Mouse (Mus musculus): Measurements from ENCODE around the gene Kras.

Gene Kras

GRCm38 (mm10) chr6:145250185-145250791 is at the start of gene Kras:
Gene Kras, minus strand, starts transcription at chr6:145250239.
- peak; percentile 92 for DNase-seq (ENCODE audit: low spot score in 2 of 2)

- no peak for DNase-seq (ENCODE audit: low spot score in 2 of 2)
Measured at GRCm38 (mm10) chr6:145297626-145298025, 47.6 kb upstream of the Kras start.

- DNase-seq (ENCODE audit: low spot score in 2 of 2): no peak
Measured at GRCm38 (mm10) chr6:145296979-145297378, 46.9 kb upstream of the Kras start.

- no peak for DNase-seq (ENCODE audit: low spot score in 2 of 2)
Measured at GRCm38 (mm10) chr6:145295171-145295570, 45.1 kb upstream of the Kras start.

GRCm38 (mm10) chr6:145293156-145293555 is 43.1 kb upstream of the Kras start:
- DNase-seq (ENCODE audit: low spot score in 2 of 2): no peak

- DNase-seq (ENCODE audit: low spot score in 2 of 2): peak; percentile 32 to 45
Measured at GRCm38 (mm10) chr6:145291383-145292289, 41.6 kb upstream of the Kras start.

GRCm38 (mm10) chr6:145285656-145286055 is 35.6 kb upstream of the Kras start:
- no peak for DNase-seq (ENCODE audit: low spot score in 2 of 2)

GRCm38 (mm10) chr6:145284286-145284685 is 34.2 kb upstream of the Kras start:
- no peak for DNase-seq (ENCODE audit: low spot score in 2 of 2)

- DNase-seq (ENCODE audit: low spot score in 2 of 2): no peak
Measured at GRCm38 (mm10) chr6:145277138-145277763, 27.2 kb upstream of the Kras start.

- peak; percentile 66 to 79 for DNase-seq (ENCODE audit: low spot score in 2 of 2)
Measured at GRCm38 (mm10) chr6:145276265-145276780, 26.3 kb upstream of the Kras start.

- no peak for DNase-seq (ENCODE audit: low spot score in 2 of 2)
Measured at GRCm38 (mm10) chr6:145275586-145276219, 25.7 kb upstream of the Kras start.

- DNase-seq (ENCODE audit: low spot score in 2 of 2): peak in 1 of 2 experiments; percentile 18
Measured at GRCm38 (mm10) chr6:145273971-145274620, 24.1 kb upstream of the Kras start.

GRCm38 (mm10) chr6:145272142-145272937 is 22.3 kb upstream of the Kras start:
- no peak for DNase-seq (ENCODE audit: low spot score in 2 of 2)

GRCm38 (mm10) chr6:145269313-145269845 is 19.3 kb upstream of the Kras start:
- no peak for DNase-seq (ENCODE audit: low spot score in 2 of 2)

GRCm38 (mm10) chr6:145267692-145268091 is 17.7 kb upstream of the Kras start:
- DNase-seq (ENCODE audit: low spot score in 2 of 2): no peak

GRCm38 (mm10) chr6:145262314-145262713 is 12.3 kb upstream of the Kras start:
- no peak for DNase-seq (ENCODE audit: low spot score in 2 of 2)

- DNase-seq (ENCODE audit: low spot score in 2 of 2): peak in 1 of 2 experiments; percentile 36
Measured at GRCm38 (mm10) chr6:145256701-145257073, 6.6 kb upstream of the Kras start.

- DNase-seq (ENCODE audit: low spot score in 2 of 2): peak; percentile 48 to 61
Measured at GRCm38 (mm10) chr6:145255952-145256700, 6.1 kb upstream of the Kras start.

- peak; percentile 6 to 7 for DNase-seq (ENCODE audit: low spot score in 2 of 2)
Measured at GRCm38 (mm10) chr6:145250820-145251219, 781 bp upstream of the Kras start.

All from heart, adult 9 months (tissue).